Mouse (Mus musculus) forebrain, embryonic 13.5 days (tissue): ENCODE data around the gene Aif1l. TPM values are rescaled to one million over a fixed set of nuclear protein-coding genes. Genes with fewer than 3 reads are reported as not detected.

ENCODE experiments used
- ATAC-seq: fragments of 200-750 bp; cut with Nextera tagmentation; 2 replicates; pipeline ENCODE4 v1.8.0; 2017
- H3K27ac ChIP-seq: fragments of 300-500 bp; sonication (generic); 2 replicates; pipeline ENCODE4 v1.5.1; 2015; ENCODE audit warnings: inconsistent platforms, mild to moderate bottlenecking, moderate library complexity
- H3K27me3 ChIP-seq: fragments of 300-500 bp; sonication (generic); 2 replicates; pipeline ENCODE4 v1.6.1; 2015; ENCODE audit warnings: mild to moderate bottlenecking, inconsistent platforms
- H3K36me3 ChIP-seq: fragments of 300-500 bp; sonication (generic); 2 replicates; pipeline ENCODE4 v1.6.1; 2015; ENCODE audit warnings: mild to moderate bottlenecking, inconsistent platforms; ENCODE audit not compliant: poor library complexity, severe bottlenecking
- H3K4me1 ChIP-seq: fragments of 300-500 bp; sonication (generic); 2 replicates; pipeline ENCODE4 v1.6.1; 2015; ENCODE audit warnings: inconsistent platforms
- H3K4me2 ChIP-seq: fragments of 300-500 bp; sonication (generic); 2 replicates; pipeline ENCODE4 v1.6.1; 2015; ENCODE audit warnings: inconsistent platforms, mild to moderate bottlenecking, moderate library complexity
- H3K4me3 ChIP-seq: fragments of 300-500 bp; sonication (generic); 2 replicates; pipeline ENCODE4 v1.5.1; 2015; ENCODE audit warnings: mild to moderate bottlenecking, inconsistent platforms
- H3K9ac ChIP-seq: fragments of 300-500 bp; sonication (generic); 2 replicates; pipeline ENCODE4 v1.6.1; 2015; ENCODE audit warnings: mild to moderate bottlenecking, inconsistent platforms
- H3K9me3 ChIP-seq: fragments of 300-500 bp; sonication (generic); replicated peaks from 2 replicates; pipeline ENCODE4 v1.6.1; 2016; ENCODE audit warnings: inconsistent platforms
- WGBS: fragments of 180-500 bp; shearing (Covaris S2); methylation state at CpG from one replicate; pipeline ENCODE4 v1.1.7; 2015; 5-methylcytosine and 5-hydroxymethylcytosine counted together
- polyA plus RNA-seq: library from polyadenylated mRNA; unstranded; fragments of >200 nt; fragmentation: Nextera tagmentation; extraction: Ambion mirVana; gene quantifications from 2 replicates; pipeline ENCODE4 v1.2.1, GENCODE M21; 2015

Gene Aif1l
- polyA plus RNA-seq, 1 experiment from 2014 or later: 74.8 TPM

GRCm38 (mm10) chr2:31953687-31954086, 3.7 kb downstream of the Aif1l start:
- ATAC-seq: no peak
- peaks cover 44% of the 10 kb centered on the region for H3K36me3 ChIP-seq
- 90% methylated on average over 8 of the region's 8 CpGs for WGBS
- H3K4me2 ChIP-seq: no peak overlapping the region
- peaks cover 44% of the 10 kb centered on the region for H3K4me1 ChIP-seq
- no peaks in the 10 kb centered on the region for H3K27me3 ChIP-seq
- no peak overlapping the region for H3K9ac ChIP-seq
- no peak overlapping the region for H3K27ac ChIP-seq
- H3K9me3 ChIP-seq: no peaks in the 10 kb centered on the region
- no peak overlapping the region for H3K4me3 ChIP-seq

- H3K4me2 ChIP-seq: no peak overlapping the region
- H3K4me3 ChIP-seq: no peak overlapping the region
- WGBS: 86% methylated on average over 9 of the region's 9 CpGs
- H3K27ac ChIP-seq: no peak overlapping the region
- H3K27me3 ChIP-seq: no peaks in the 10 kb centered on the region
- no peak for ATAC-seq
- no peak overlapping the region for H3K9ac ChIP-seq
- peaks cover 43% of the 10 kb centered on the region for H3K4me1 ChIP-seq
- H3K36me3 ChIP-seq: peaks cover 50% of the 10 kb centered on the region
- H3K9me3 ChIP-seq: no peaks in the 10 kb centered on the region
Measured at GRCm38 (mm10) chr2:31954779-31955181, 4.8 kb downstream of the Aif1l start.

GRCm38 (mm10) chr2:31955686-31956085, 5.7 kb downstream of the Aif1l start:
- no peak for ATAC-seq
- no peak overlapping the region for H3K27ac ChIP-seq
- H3K9me3 ChIP-seq: no peaks in the 10 kb centered on the region
- no peak overlapping the region for H3K4me3 ChIP-seq
- 85% methylated on average over 5 of the region's 5 CpGs for WGBS
- peaks cover 38% of the 10 kb centered on the region for H3K4me1 ChIP-seq
- H3K4me2 ChIP-seq: no peak overlapping the region
- no peak overlapping the region for H3K9ac ChIP-seq
- H3K36me3 ChIP-seq: peaks cover 58% of the 10 kb centered on the region
- H3K27me3 ChIP-seq: no peaks in the 10 kb centered on the region

GRCm38 (mm10) chr2:31957211-31957610, 7.3 kb downstream of the Aif1l start:
- Histone ChIP-seq H3K27ac (no peak overlapping the region), H3K9ac (no peak overlapping the region), H3K36me3 (peaks cover 54% of the 10 kb centered on the region), H3K4me1 (peaks cover 36% of the 10 kb centered on the region), H3K4me3 (no peak overlapping the region), H3K9me3 (no peaks in the 10 kb centered on the region), H3K27me3 (no peaks in the 10 kb centered on the region), H3K4me2 (no peak overlapping the region)
- 88% methylated on average over 10 of the region's 10 CpGs for WGBS
- ATAC-seq: no peak

GRCm38 (mm10) chr2:31960986-31961385, 11.0 kb downstream of the Aif1l start:
- Histone ChIP-seq H3K4me3 (no peak overlapping the region), H3K27ac (peak overlapping the region; percentile 95), H3K4me2 (no peak overlapping the region), H3K4me1 (peaks cover 35% of the 10 kb centered on the region), H3K9ac (0 out of 2 replicates have a peak overlapping the region, but pooled peaks have one; percentile 1), H3K36me3 (peaks cover 45% of the 10 kb centered on the region), H3K9me3 (no peaks in the 10 kb centered on the region), H3K27me3 (no peaks in the 10 kb centered on the region)
- ATAC-seq: no peak
- WGBS: 94% methylated on average over 8 of the region's 8 CpGs

GRCm38 (mm10) chr2:31961791-31962222, 11.9 kb downstream of the Aif1l start:
- peak overlapping the region; percentile 95 for H3K27ac ChIP-seq

GRCm38 (mm10) chr2:31962501-31963224, 12.7 kb downstream of the Aif1l start:
- ATAC-seq: peak; percentile 95
- Histone ChIP-seq H3K4me2 (peak overlapping the region; percentile 34), H3K27me3 (no peaks in the 10 kb centered on the region), H3K4me1 (peaks cover 35% of the 10 kb centered on the region), H3K9ac (peak overlapping the region; percentile 53), H3K4me3 (no peak overlapping the region), H3K9me3 (no peaks in the 10 kb centered on the region), H3K27ac (peak overlapping the region; percentile 95), H3K36me3 (peaks cover 45% of the 10 kb centered on the region)
- 19% methylated on average over 8 of the region's 8 CpGs for WGBS

More at GRCm38 (mm10) chr2:31961791-31962222, 11.9 kb downstream of the Aif1l start:
- peak overlapping the region; percentile 53 for H3K9ac ChIP-seq
- H3K27me3 ChIP-seq: no peaks in the 10 kb centered on the region
- peak overlapping the region; percentile 34 for H3K4me2 ChIP-seq
- no peaks in the 10 kb centered on the region for H3K9me3 ChIP-seq
- ATAC-seq: no peak
- H3K36me3 ChIP-seq: peaks cover 45% of the 10 kb centered on the region
- 66% methylated on average over 4 of the region's 4 CpGs for WGBS
- peaks cover 35% of the 10 kb centered on the region for H3K4me1 ChIP-seq
- no peak overlapping the region for H3K4me3 ChIP-seq

- no peaks in the 10 kb centered on the region for H3K9me3 ChIP-seq
- 81% methylated on average over 7 of the region's 7 CpGs for WGBS
- H3K36me3 ChIP-seq: peaks cover 49% of the 10 kb centered on the region
- H3K27ac ChIP-seq: peak overlapping the region; percentile 95
- H3K4me1 ChIP-seq: peaks cover 35% of the 10 kb centered on the region
- no peak overlapping the region for H3K4me3 ChIP-seq
- ATAC-seq: no peak
- H3K4me2 ChIP-seq: peak overlapping the region; percentile 34; the same call in 1 of the 2 replicates
- no peaks in the 10 kb centered on the region for H3K27me3 ChIP-seq
- H3K9ac ChIP-seq: peak overlapping the region; percentile 41; the same call in 1 of the 2 replicates
Measured at GRCm38 (mm10) chr2:31963491-31963890, 13.6 kb downstream of the Aif1l start.

- no peak for ATAC-seq
- 88% methylated on average over 3 of the region's 3 CpGs for WGBS
- no peak overlapping the region for H3K9ac ChIP-seq
- H3K36me3 ChIP-seq: peaks cover 52% of the 10 kb centered on the region
- no peak overlapping the region for H3K4me3 ChIP-seq
- peak overlapping the region; percentile 95 for H3K27ac ChIP-seq
- H3K4me1 ChIP-seq: peaks cover 35% of the 10 kb centered on the region
- H3K9me3 ChIP-seq: no peaks in the 10 kb centered on the region
- H3K27me3 ChIP-seq: no peaks in the 10 kb centered on the region
- no peak overlapping the region for H3K4me2 ChIP-seq
Measured at GRCm38 (mm10) chr2:31964191-31964590, 14.3 kb downstream of the Aif1l start.

GRCm38 (mm10) chr2:31965110-31965509, 15.2 kb downstream of the Aif1l start:
- Histone ChIP-seq H3K36me3 (peaks cover 52% of the 10 kb centered on the region), H3K4me2 (no peak overlapping the region)

GRCm38 (mm10) chr2:31966801-31967200, 16.9 kb downstream of the Aif1l start:
- Histone ChIP-seq H3K4me2 (no peak overlapping the region), H3K36me3 (peaks cover 63% of the 10 kb centered on the region), H3K9me3 (no peaks in the 10 kb centered on the region), H3K27me3 (no peaks in the 10 kb centered on the region), H3K9ac (no peak overlapping the region), H3K4me3 (no peak overlapping the region), H3K27ac (no peak overlapping the region), H3K4me1 (peaks cover 24% of the 10 kb centered on the region)
- 79% methylated on average over 8 of the region's 8 CpGs for WGBS
- no peak for ATAC-seq

More at GRCm38 (mm10) chr2:31965110-31965509, 15.2 kb downstream of the Aif1l start:
- no peaks in the 10 kb centered on the region for H3K9me3 ChIP-seq
- ATAC-seq: no peak
- H3K4me1 ChIP-seq: peaks cover 33% of the 10 kb centered on the region
- H3K9ac ChIP-seq: no peak overlapping the region
- H3K27me3 ChIP-seq: no peaks in the 10 kb centered on the region
- H3K4me3 ChIP-seq: no peak overlapping the region
- H3K27ac ChIP-seq: no peak overlapping the region

GRCm38 (mm10) chr2:31972589-31972988, 22.6 kb downstream of the Aif1l start:
- H3K4me1 ChIP-seq: peaks cover 18% of the 10 kb centered on the region

More at GRCm38 (mm10) chr2:31972589-31972988, 22.6 kb downstream of the Aif1l start:
- no peaks in the 10 kb centered on the region for H3K9me3 ChIP-seq
- H3K9ac ChIP-seq: no peak overlapping the region
- no peak for ATAC-seq
- no peak overlapping the region for H3K4me2 ChIP-seq
- peaks cover 62% of the 10 kb centered on the region for H3K36me3 ChIP-seq
- H3K27ac ChIP-seq: no peak overlapping the region
- no peaks in the 10 kb centered on the region for H3K27me3 ChIP-seq
- 94% methylated on average over 4 of the region's 4 CpGs for WGBS
- no peak overlapping the region for H3K4me3 ChIP-seq
